Mouse (Mus musculus): ENCODE results near the gene Gm28047. TPM values are rescaled to one million over a fixed set of nuclear protein-coding genes. Genes with fewer than 3 reads are reported as not detected.

Gene Gm28047
- total and polyA plus RNA-seq, 2 experiments from 2014 or later = 0.74 TPM; not detected in 1

DNA sequence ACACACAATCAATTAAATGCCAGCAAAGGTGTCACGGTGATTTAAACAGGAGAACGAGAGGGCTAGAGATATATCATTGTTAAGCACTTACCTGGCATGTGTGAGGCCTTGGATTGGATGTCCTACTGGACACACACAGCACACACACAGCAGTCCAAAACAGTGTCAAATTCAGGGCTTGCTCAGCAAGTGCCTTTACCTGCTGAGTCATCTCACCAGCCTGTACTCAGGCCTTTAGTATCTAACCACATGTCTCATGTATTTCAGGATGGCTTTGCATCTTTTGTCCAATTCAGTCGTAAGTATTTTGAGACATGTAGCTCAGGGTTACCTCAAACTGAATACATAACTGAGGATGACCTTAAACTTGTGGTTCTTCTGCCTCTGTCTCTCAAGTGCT is 26.2 kb upstream of the Gm28047 start:
- no peaks in the 10 kb centered on the region for H3K9me3 ChIP-seq (ENCODE audit: low read length)
- WGBS = 83% methylated on average over 3 of the region's 3 CpGs
- no peaks in the 10 kb centered on the region for H3K4me1 ChIP-seq (ENCODE audit: insufficient read depth)
- TF ChIP-seq CTCF (IDR thresholded peaks at IDR 0.05; ENCODE audit: low read depth) = no peak
- ATAC-seq = no peak
- H3K27ac ChIP-seq (ENCODE audit: low read depth, low read length) = no peak overlapping the region
- H3K36me3 ChIP-seq (ENCODE audit: insufficient read depth) = no peaks in the 10 kb centered on the region
- H3K4me2 ChIP-seq (ENCODE audit: low read depth) = no peak overlapping the region
- H3K4me3 ChIP-seq (ENCODE audit: low read depth, low read length) = no peak overlapping the region
- DNase-seq = no peak
- no peaks in the 10 kb centered on the region for H3K27me3 ChIP-seq (ENCODE audit: insufficient read depth, low read length)
- H3K9ac ChIP-seq = no peak overlapping the region

DNA sequence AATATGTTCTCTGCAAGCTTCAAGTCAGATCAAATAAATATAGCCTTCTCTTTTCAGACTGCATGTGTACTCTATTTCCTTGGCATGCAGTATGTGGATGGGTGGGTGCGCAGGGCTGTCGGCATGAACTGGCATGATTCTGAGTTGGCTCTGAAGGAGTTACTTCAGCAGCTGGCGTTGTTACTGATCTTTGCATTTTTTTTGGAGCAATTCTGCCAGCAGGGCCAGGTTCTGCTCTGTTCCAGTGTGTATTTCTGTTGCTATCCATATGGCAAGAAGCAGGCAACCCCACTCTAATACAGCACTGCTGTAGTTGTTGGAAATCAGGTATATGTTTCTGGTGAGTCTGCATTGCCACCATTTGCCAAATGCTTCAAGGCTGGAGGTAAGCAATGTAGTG is 10.9 kb upstream of the Gm28047 start:
- no peak overlapping the region for H3K9ac ChIP-seq
- no peak for TF ChIP-seq CTCF (IDR thresholded peaks at IDR 0.05; ENCODE audit: low read depth)
- no peak overlapping the region for H3K4me2 ChIP-seq (ENCODE audit: low read depth)
- peak overlapping the region; percentile 64 for H3K27ac ChIP-seq (ENCODE audit: low read depth, low read length)
- peak; percentile 94 for ATAC-seq
- H3K27me3 ChIP-seq (ENCODE audit: insufficient read depth, low read length) = no peaks in the 10 kb centered on the region
- DNase-seq = peak; percentile 85
- no peak overlapping the region for H3K4me3 ChIP-seq (ENCODE audit: low read depth, low read length)
- H3K36me3 ChIP-seq (ENCODE audit: insufficient read depth) = no peaks in the 10 kb centered on the region
- H3K4me1 ChIP-seq (ENCODE audit: insufficient read depth) = peaks cover 7% of the 10 kb centered on the region; the same call in 1 of the 2 replicates
- H3K9me3 ChIP-seq (ENCODE audit: low read length) = no peaks in the 10 kb centered on the region
- WGBS = 38% methylated on average over 3 of the region's 3 CpGs

DNA sequence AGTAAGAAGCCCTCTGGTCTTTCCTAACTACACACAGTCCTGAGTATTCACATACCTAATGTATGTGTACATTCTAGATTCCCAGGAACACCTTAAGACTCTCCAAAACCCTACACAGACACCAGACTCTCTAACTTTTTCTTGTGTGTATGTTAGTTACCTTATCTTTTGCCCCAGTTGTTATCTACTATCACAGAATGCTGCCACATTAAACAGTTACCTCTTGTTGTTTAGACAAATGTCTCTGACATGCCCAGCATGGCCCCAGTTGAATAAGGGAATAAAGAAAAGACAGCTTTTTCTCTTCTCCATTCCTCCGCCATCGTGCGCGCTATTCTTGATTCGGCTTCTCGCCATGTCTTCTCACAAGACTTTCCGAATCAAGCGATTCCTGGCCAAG is 9.8 kb upstream of the Gm28047 start:
- no peak overlapping the region for H3K9ac ChIP-seq
- peaks cover 7% of the 10 kb centered on the region; the same call in 1 of the 2 replicates for H3K4me1 ChIP-seq (ENCODE audit: insufficient read depth)
- DNase-seq = no peak
- H3K27me3 ChIP-seq (ENCODE audit: insufficient read depth, low read length) = no peaks in the 10 kb centered on the region
- WGBS = 71% methylated on average over 8 of the region's 8 CpGs
- no peaks in the 10 kb centered on the region for H3K9me3 ChIP-seq (ENCODE audit: low read length)
- no peak for TF ChIP-seq CTCF (IDR thresholded peaks at IDR 0.05; ENCODE audit: low read depth)
- H3K36me3 ChIP-seq (ENCODE audit: insufficient read depth) = no peaks in the 10 kb centered on the region
- no peak overlapping the region for H3K4me2 ChIP-seq (ENCODE audit: low read depth)
- no peak for ATAC-seq
- H3K27ac ChIP-seq (ENCODE audit: low read depth, low read length) = no peak overlapping the region
- H3K4me3 ChIP-seq (ENCODE audit: low read depth, low read length) = no peak overlapping the region

DNA sequence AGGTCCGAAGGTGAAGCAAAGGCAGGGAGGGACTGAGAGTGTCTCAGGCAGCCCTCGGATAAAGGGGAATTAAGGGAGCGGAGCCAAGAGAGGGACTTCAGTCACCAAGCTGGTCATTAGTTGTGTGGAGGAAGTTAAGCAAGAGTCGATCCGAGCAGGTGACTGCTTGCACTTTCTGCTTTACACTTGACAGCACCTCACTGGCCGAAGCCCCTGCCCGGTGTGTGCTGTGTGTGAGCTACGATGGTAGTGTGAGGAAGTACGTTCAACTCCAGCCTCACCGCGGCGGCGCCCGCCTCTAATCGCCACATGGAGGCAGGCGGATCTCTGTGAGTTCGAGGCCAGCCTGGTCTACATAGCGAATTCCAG is 804 bp upstream of the Gm28047 start:
- Histone ChIP-seq H3K4me1 (ENCODE audit: insufficient read depth) (peaks cover 5% of the 10 kb centered on the region; the same call in 1 of the 2 replicates), H3K9me3 (ENCODE audit: low read length) (no peaks in the 10 kb centered on the region), H3K9ac (peak overlapping the region; percentile 67), H3K36me3 (ENCODE audit: insufficient read depth) (no peaks in the 10 kb centered on the region), H3K27me3 (ENCODE audit: insufficient read depth, low read length) (no peaks in the 10 kb centered on the region), H3K27ac (ENCODE audit: low read depth, low read length) (peak overlapping the region; percentile 91), H3K4me2 (ENCODE audit: low read depth) (peak overlapping the region; percentile 75), H3K4me3 (ENCODE audit: low read depth, low read length) (peak overlapping the region; percentile 57)
- no peak; the same call in 1 of the 2 replicates for ATAC-seq
- 1% methylated on average over 18 of the region's 18 CpGs for WGBS
- no peak for DNase-seq
- peak; percentile 21 for TF ChIP-seq CTCF (IDR thresholded peaks at IDR 0.05; ENCODE audit: low read depth)

DNA sequence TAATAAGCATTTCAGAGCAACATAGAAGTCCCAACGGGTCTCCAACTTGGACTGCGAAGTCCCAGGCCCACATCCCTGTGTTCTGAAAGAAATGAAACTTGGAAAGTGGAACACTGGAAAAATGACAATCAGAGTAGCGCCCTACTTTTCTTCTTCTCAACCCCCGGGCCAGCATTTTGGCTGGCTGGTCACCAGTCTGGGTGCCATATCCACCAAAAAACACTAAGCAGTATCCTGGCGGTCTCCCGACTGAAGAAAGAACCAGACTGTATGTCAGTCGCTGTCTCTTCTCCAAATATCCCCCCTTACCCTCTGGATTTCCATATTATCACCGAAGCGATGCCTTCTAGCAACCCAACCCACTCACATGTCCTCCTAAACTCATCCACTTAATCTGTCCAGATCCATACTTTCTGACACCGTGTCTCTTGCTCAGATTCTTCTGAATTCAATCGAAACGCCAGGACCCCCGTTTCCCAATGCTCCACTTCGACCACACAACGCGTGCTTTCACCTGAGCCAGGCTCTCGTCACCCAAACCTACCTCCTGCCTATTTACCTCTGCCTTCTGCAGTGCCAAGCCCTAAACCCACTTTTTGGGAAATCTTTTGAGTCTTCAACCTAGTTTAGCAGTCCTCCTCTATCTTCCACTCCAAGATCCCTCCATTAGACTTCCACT is 437 bp downstream of the Gm28047 start:
- ATAC-seq (no peak), DNase-seq (peak; percentile 36)
- no peaks in the 10 kb centered on the region for H3K36me3 ChIP-seq (ENCODE audit: insufficient read depth)
- no peaks in the 10 kb centered on the region for H3K9me3 ChIP-seq (ENCODE audit: low read length)
- H3K4me3 ChIP-seq (ENCODE audit: low read depth, low read length) = peak overlapping the region; percentile 57
- TF ChIP-seq CTCF (IDR thresholded peaks at IDR 0.05; ENCODE audit: low read depth) = no peak
- H3K9ac ChIP-seq = peak overlapping the region; percentile 67
- peak overlapping the region; percentile 91 for H3K27ac ChIP-seq (ENCODE audit: low read depth, low read length)
- H3K27me3 ChIP-seq (ENCODE audit: insufficient read depth, low read length) = no peaks in the 10 kb centered on the region
- 3% methylated on average over 17 of the region's 17 CpGs for WGBS
- H3K4me2 ChIP-seq (ENCODE audit: low read depth) = peak overlapping the region; percentile 75
- peaks cover 5% of the 10 kb centered on the region; the same call in 1 of the 2 replicates for H3K4me1 ChIP-seq (ENCODE audit: insufficient read depth)

DNA sequence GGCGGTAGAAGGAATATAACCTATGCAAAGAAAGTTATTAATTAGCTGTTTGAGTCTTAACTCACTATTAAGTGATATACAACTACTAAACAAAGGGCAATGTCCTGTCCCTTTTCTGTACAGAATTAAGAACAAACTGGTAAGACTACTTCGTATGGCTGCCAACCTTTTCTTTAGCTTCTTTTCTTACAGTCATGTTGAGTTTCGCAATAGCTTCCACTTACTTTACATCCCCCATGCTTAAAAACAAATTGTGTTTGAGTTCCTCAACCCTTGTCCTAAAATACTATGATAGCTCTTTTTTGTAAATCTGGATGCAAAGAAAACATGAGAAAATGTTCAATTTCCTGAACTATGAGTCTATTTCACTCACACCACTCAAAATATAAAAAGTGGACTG is 1.7 kb downstream of the Gm28047 start:
- Histone ChIP-seq H3K9ac (0 out of 2 replicates have a peak overlapping the region, but pooled peaks have one; percentile 18), H3K27ac (ENCODE audit: low read depth, low read length) (no peak overlapping the region), H3K4me2 (ENCODE audit: low read depth) (peak overlapping the region; percentile 38), H3K27me3 (ENCODE audit: insufficient read depth, low read length) (no peaks in the 10 kb centered on the region), H3K4me1 (ENCODE audit: insufficient read depth) (peaks cover 5% of the 10 kb centered on the region; the same call in 1 of the 2 replicates), H3K9me3 (ENCODE audit: low read length) (no peaks in the 10 kb centered on the region), H3K4me3 (ENCODE audit: low read depth, low read length) (no peak overlapping the region), H3K36me3 (ENCODE audit: insufficient read depth) (no peaks in the 10 kb centered on the region)
- DNase-seq (no peak), ATAC-seq (no peak)
- TF ChIP-seq CTCF (IDR thresholded peaks at IDR 0.05; ENCODE audit: low read depth) = no peak
- 79% methylated on average over 3 of the region's 3 CpGs for WGBS

DNA sequence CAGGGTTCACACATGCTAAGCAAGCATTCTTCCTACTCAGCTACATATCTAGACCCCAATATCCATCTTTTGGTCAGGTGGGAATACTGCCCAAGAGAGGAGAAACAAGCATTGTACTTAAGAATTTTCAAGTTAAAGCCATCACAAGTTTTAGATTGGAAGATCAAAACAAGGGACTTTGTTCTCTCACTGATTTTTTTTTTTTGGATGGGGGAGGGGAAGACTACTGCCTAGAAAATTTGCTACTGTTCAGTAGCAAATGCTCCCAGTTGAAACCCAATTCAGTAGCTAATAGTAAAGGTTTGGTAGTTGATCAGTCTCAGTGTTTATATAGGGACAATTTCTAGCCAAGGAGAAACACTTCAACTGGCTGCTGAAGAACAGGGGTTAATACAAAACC is 2.3 kb downstream of the Gm28047 start:
- peaks cover 5% of the 10 kb centered on the region; the same call in 1 of the 2 replicates for H3K4me1 ChIP-seq (ENCODE audit: insufficient read depth)
- H3K9ac ChIP-seq = no peak overlapping the region
- no peaks in the 10 kb centered on the region for H3K36me3 ChIP-seq (ENCODE audit: insufficient read depth)
- no peaks in the 10 kb centered on the region for H3K9me3 ChIP-seq (ENCODE audit: low read length)
- DNase-seq (no peak), ATAC-seq (no peak)
- TF ChIP-seq CTCF (IDR thresholded peaks at IDR 0.05; ENCODE audit: low read depth) = no peak
- peak overlapping the region; percentile 38; the same call in 1 of the 2 replicates for H3K4me2 ChIP-seq (ENCODE audit: low read depth)
- H3K4me3 ChIP-seq (ENCODE audit: low read depth, low read length) = no peak overlapping the region
- no peaks in the 10 kb centered on the region for H3K27me3 ChIP-seq (ENCODE audit: insufficient read depth, low read length)
- no peak overlapping the region for H3K27ac ChIP-seq (ENCODE audit: low read depth, low read length)

Measured in forebrain, postnatal 0 days (tissue).